Mouse (Mus musculus) heart, adult 2 months (tissue): ENCODE results near the gene Plch2. TPM values are rescaled to one million over a fixed set of nuclear protein-coding genes. Genes with fewer than 3 reads are reported as not detected.

Source experiments
- DNase-seq, 2 experiments: peaks; one replicate each; pipeline ENCODE4 v3.0.0; 2021
- H3K27ac ChIP-seq: fragments of 200-600 bp; 2 replicates; pipeline ENCODE4 v1.8.1; 2022
- H3K27me3 ChIP-seq: fragments of 200-500 bp; 2 replicates; pipeline ENCODE4 v1.6.1; 2012; ENCODE audit warnings: mild to moderate bottlenecking, low read length, inconsistent platforms, mixed read lengths; ENCODE audit not compliant: control insufficient read depth, insufficient read depth
- H3K36me3 ChIP-seq: fragments of 200-500 bp; 2 replicates; pipeline ENCODE4 v1.6.1; 2012; ENCODE audit warnings: low read length, inconsistent platforms; ENCODE audit not compliant: control insufficient read depth, insufficient read depth
- H3K4me1 ChIP-seq: fragments of 200-500 bp; 2 replicates; pipeline ENCODE4 v1.6.1; 2011; ENCODE audit warnings: low read length; ENCODE audit not compliant: control insufficient read depth, insufficient read depth
- H3K4me3 ChIP-seq: fragments of 200-600 bp; 2 replicates; pipeline ENCODE4 v1.8.1; 2022
- H3K79me2 ChIP-seq: fragments of 200-500 bp; replicated peaks from 2 replicates; pipeline ENCODE4 v1.6.1; 2012; ENCODE audit warnings: mild to moderate bottlenecking, inconsistent platforms, low read length, moderate library complexity, mixed read lengths; ENCODE audit not compliant: control insufficient read depth, insufficient read depth
- H3K9ac ChIP-seq: fragments of 200-500 bp; 2 replicates; pipeline ENCODE4 v1.6.1; 2012; ENCODE audit warnings: low read depth, mild to moderate bottlenecking, control low read depth, inconsistent platforms, low read length, mixed read lengths
- CTCF ChIP-seq: fragments of 200-600 bp; IDR thresholded peaks from 2 replicates; pipeline ENCODE4 v1.8.1; 2022; ENCODE audit warnings: antibody characterized with exemption, mild to moderate bottlenecking, moderate library complexity
- EP300 ChIP-seq: fragments of 200-500 bp; IDR thresholded peaks from 2 replicates; pipeline ENCODE4 v1.6.1; 2011; ENCODE audit warnings: low read depth, low read length, control low read depth; ENCODE audit not compliant: insufficient read depth
- POLR2A ChIP-seq: fragments of 200-500 bp; IDR thresholded peaks from 2 replicates; pipeline ENCODE4 v1.6.1; 2011; ENCODE audit warnings: mild to moderate bottlenecking, low read depth, low read length, control low read depth; ENCODE audit not compliant: insufficient read depth
- WGBS: fragments of 180-500 bp; shearing (Covaris S2); methylation state at CpG from one replicate; pipeline ENCODE4 v1.1.7; 2018; 5-methylcytosine and 5-hydroxymethylcytosine counted together
- intact Hi-C: fragments of 180-260 bp; cut with DNase I; formaldehyde crosslinking; loops from one replicate; pipeline ENCODE4 v1.15.1; 2025
- polyA plus RNA-seq: library from polyadenylated mRNA; depleted of rRNA; stranded (reverse); fragments of >200 nt; gene quantifications from 2 replicates; pipeline ENCODE4 v1.2.3, GENCODE M21; 2012
- total RNA-seq, 2 experiments: library from RNA; stranded (reverse); gene quantifications; 2 replicates each; pipeline ENCODE4 v1.2.3; 2021

Plch2 gene
- total and polyA plus RNA-seq, 3 experiments, result 1.1 TPM; not detected in 2

DNA sequence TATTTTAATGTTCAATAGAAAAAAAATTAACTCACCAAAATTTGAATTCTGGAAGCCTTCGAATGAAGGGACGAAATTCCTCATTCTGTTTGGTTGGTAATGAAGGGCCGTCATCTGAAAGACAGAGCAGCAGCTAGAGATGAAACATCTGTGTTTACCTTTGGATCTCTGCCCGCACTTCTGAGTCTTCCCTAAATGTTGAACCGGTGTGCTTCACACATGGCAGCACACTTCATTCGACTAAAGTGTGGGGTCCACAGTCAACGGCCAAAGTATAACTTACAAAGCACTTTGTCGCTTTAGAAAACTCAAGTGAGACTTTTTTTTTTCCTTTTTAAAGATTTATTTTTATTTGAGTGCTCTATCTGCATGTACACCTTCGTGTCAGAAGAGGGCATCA is 20.1 kb upstream of the Plch2 start:
- H3K27ac ChIP-seq, result no peak overlapping the region
- TF ChIP-seq EP300 (no peak), CTCF (no peak), POLR2A (no peak)
- H3K27me3 ChIP-seq, result no peaks in the 10 kb centered on the region
- no peak overlapping the region for H3K4me3 ChIP-seq
- H3K9ac ChIP-seq, result no peak overlapping the region
- DNase-seq, result no peak
- intact Hi-C loops, result no loop called here
- 78% methylated on average over 9 of the region's 9 CpGs for WGBS
- no peaks in the 10 kb centered on the region for H3K4me1 ChIP-seq
- no peaks in the 10 kb centered on the region for H3K36me3 ChIP-seq
- H3K79me2 ChIP-seq, result no peaks in the 10 kb centered on the region; the same call in 1 of the 2 replicates

GRCm38 (mm10) chr4:155075813-155076212 is 19.2 kb upstream of the Plch2 start:
- 90% methylated on average over 2 of the region's 2 CpGs for WGBS
- intact Hi-C loops, result no loop called here
- Histone ChIP-seq H3K9ac (no peak overlapping the region), H3K4me3 (no peak overlapping the region), H3K79me2 (no peaks in the 10 kb centered on the region; the same call in 1 of the 2 replicates), H3K36me3 (no peaks in the 10 kb centered on the region), H3K4me1 (no peaks in the 10 kb centered on the region), H3K27ac (no peak overlapping the region), H3K27me3 (no peaks in the 10 kb centered on the region)
- DNase-seq, result no peak
- TF ChIP-seq CTCF (no peak), POLR2A (no peak), EP300 (no peak)

DNA sequence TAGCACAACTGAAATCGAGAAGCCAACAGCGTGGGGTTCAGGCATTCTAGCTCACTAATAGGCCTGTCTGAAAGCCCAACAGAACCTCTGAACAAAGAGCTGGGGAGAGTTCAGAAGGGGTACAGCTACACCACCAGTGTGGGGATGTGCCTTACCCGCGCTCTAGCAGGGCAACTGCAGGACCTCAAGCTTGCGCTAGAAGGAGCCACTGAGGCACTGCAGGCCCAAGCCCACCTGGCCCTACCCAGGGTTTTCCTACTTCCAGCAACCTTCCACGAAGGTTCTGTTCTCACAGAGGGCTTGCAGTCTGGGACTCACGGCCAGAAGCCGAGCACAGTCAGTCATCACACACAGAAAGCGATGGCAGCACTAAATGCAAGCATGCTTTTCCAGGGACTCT is 18.6 kb upstream of the Plch2 start:
- Histone ChIP-seq H3K36me3 (no peaks in the 10 kb centered on the region), H3K9ac (no peak overlapping the region), H3K79me2 (no peaks in the 10 kb centered on the region; the same call in 1 of the 2 replicates), H3K4me3 (no peak overlapping the region), H3K4me1 (no peaks in the 10 kb centered on the region), H3K27me3 (no peaks in the 10 kb centered on the region), H3K27ac (no peak overlapping the region)
- intact Hi-C loops, result no loop called here
- 91% methylated on average over 9 of the region's 9 CpGs for WGBS
- DNase-seq, result no peak
- TF ChIP-seq CTCF (peak; percentile 14; the same call in 1 of the 2 replicates), EP300 (no peak), POLR2A (no peak)

GRCm38 (mm10) chr4:155074418-155074817 is 17.8 kb upstream of the Plch2 start:
- Histone ChIP-seq H3K79me2 (no peaks in the 10 kb centered on the region; the same call in 1 of the 2 replicates), H3K27me3 (no peaks in the 10 kb centered on the region), H3K9ac (no peak overlapping the region), H3K27ac (no peak overlapping the region), H3K4me1 (no peaks in the 10 kb centered on the region), H3K4me3 (no peak overlapping the region), H3K36me3 (no peaks in the 10 kb centered on the region)
- TF ChIP-seq CTCF (no peak), EP300 (no peak), POLR2A (no peak)
- 64% methylated on average over 9 of the region's 9 CpGs for WGBS
- DNase-seq, result no peak
- intact Hi-C loops, result no loop called here

GRCm38 (mm10) chr4:155070921-155071320 is 14.3 kb upstream of the Plch2 start:
- Histone ChIP-seq H3K4me3 (no peak overlapping the region), H3K79me2 (no peaks in the 10 kb centered on the region), H3K4me1 (peaks cover 11% of the 10 kb centered on the region), H3K36me3 (no peaks in the 10 kb centered on the region), H3K27me3 (no peaks in the 10 kb centered on the region), H3K27ac (no peak overlapping the region), H3K9ac (no peak overlapping the region)
- intact Hi-C loops, result no loop called here
- 67% methylated on average over 5 of the region's 5 CpGs for WGBS
- TF ChIP-seq EP300, result no peak
- no peak for TF ChIP-seq POLR2A
- TF ChIP-seq CTCF, result no peak
- DNase-seq, result peak in 1 of 2 experiments; percentile 32

DNA sequence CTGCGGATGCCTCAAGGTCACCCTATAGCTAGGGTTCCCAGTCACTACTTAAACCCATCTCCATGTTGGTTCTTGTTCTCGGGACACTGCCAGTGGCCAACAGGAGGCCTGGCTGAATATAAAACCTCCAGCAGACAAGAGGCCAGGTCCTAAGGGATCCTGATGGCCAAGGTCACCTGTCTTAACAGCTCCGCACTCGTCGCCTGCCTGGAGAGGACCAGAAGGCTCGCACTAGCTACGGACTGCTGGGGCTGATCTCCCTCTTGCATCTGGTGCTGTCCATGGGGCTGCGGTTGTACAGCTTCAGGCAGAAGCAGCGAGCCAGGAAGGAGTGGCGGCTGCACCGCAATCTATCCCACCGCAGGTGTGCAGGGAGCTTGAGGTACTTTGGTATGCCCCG is 13.6 kb upstream of the Plch2 start:
- intact Hi-C loops, result no loop called here
- Histone ChIP-seq H3K79me2 (no peaks in the 10 kb centered on the region), H3K9ac (no peak overlapping the region), H3K27me3 (no peaks in the 10 kb centered on the region), H3K4me1 (peaks cover 11% of the 10 kb centered on the region), H3K36me3 (no peaks in the 10 kb centered on the region), H3K27ac (no peak overlapping the region), H3K4me3 (no peak overlapping the region)
- 88% methylated on average over 13 of the region's 13 CpGs for WGBS
- TF ChIP-seq POLR2A, result no peak
- TF ChIP-seq EP300, result no peak
- TF ChIP-seq CTCF, result no peak
- DNase-seq, result no peak

GRCm38 (mm10) chr4:155069191-155069590 is 12.6 kb upstream of the Plch2 start:
- intact Hi-C loops, result no loop called here
- no peak overlapping the region for H3K4me3 ChIP-seq
- H3K79me2 ChIP-seq, result no peaks in the 10 kb centered on the region
- no peak overlapping the region for H3K9ac ChIP-seq
- 83% methylated on average over 6 of the region's 6 CpGs for WGBS
- H3K27me3 ChIP-seq, result no peaks in the 10 kb centered on the region
- peaks cover 11% of the 10 kb centered on the region for H3K4me1 ChIP-seq
- DNase-seq, result no peak
- H3K27ac ChIP-seq, result no peak overlapping the region
- TF ChIP-seq POLR2A, result no peak
- peak; percentile 39 for TF ChIP-seq CTCF
- TF ChIP-seq EP300, result 0 out of 2 replicates have a peak, but pooled peaks have one; percentile 22
- H3K36me3 ChIP-seq, result no peaks in the 10 kb centered on the region
